26 mouse cellular contexts compared by ENCODE assay signal in the genomic region with DNA sequence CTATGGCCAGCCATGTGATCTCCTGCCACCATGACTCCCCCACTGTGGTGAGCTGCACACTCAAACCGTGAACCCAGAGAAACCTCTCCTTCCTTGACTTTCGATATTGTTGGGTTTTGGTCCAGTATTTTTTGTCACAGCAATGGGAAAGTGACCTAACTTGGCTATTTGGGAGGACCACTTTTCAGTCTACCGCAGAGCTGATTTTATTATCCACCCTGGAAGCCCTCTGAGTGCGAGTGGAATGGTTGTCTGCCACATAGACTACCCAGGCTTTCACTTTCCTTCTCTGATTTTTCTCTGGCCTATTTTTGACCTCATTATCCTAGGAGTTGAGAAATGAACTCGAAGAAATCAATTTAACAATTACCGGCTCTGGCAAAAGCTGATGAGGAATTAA.
"Had no signal": no experiment of that assay in that cellular context is flagged by ENCODE, and none has a peak within 500 bp of the region (broad histone marks: within the 10 kb centered on the region; RNA-seq: fewer than 3 reads in every experiment).

No protein-coding gene starts in this region.

- H3K27me3 ChIP-seq: embryonic facial prominence, embryonic 12.5 days; embryonic facial prominence, embryonic 15.5 days; forebrain, embryonic 12.5 days; forebrain, embryonic 13.5 days; forebrain, embryonic 15.5 days had no signal

- H3K36me3 ChIP-seq: embryonic facial prominence, embryonic 12.5 days; embryonic facial prominence, embryonic 15.5 days; forebrain, embryonic 10.5 days; forebrain, embryonic 12.5 days; forebrain, embryonic 15.5 days had no signal

- H3K4me3 ChIP-seq: embryonic facial prominence, embryonic 12.5 days; embryonic facial prominence, embryonic 15.5 days; erythroblast, embryonic 14.5 days; forebrain, embryonic 10.5 days; forebrain, embryonic 12.5 days; forebrain, embryonic 13.5 days; forebrain, embryonic 15.5 days; gastrocnemius, adult 2 months; heart, adult 2 months had no signal

- H3K9ac ChIP-seq: embryonic facial prominence, embryonic 12.5 days; embryonic facial prominence, embryonic 15.5 days; forebrain, embryonic 12.5 days; forebrain, embryonic 13.5 days; forebrain, embryonic 15.5 days; forebrain, postnatal 0 days had no signal

- ATAC-seq: forebrain, embryonic 13.5 days; forebrain, embryonic 14.5 days; forebrain, embryonic 15.5 days; forebrain, embryonic 16.5 days; forebrain, postnatal 0 days had no signal

- H3K9me3 ChIP-seq: embryonic facial prominence, embryonic 12.5 days; embryonic facial prominence, embryonic 15.5 days; forebrain, embryonic 10.5 days; forebrain, embryonic 12.5 days; forebrain, embryonic 13.5 days; forebrain, embryonic 15.5 days had no signal

- H3K4me2 ChIP-seq: embryonic facial prominence, embryonic 12.5 days; embryonic facial prominence, embryonic 15.5 days; forebrain, embryonic 12.5 days; forebrain, embryonic 13.5 days; forebrain, embryonic 15.5 days; heart, embryonic 11.5 days had no signal

- H3K27ac ChIP-seq: embryonic facial prominence, embryonic 12.5 days; embryonic facial prominence, embryonic 15.5 days; forebrain, embryonic 10.5 days; forebrain, embryonic 12.5 days; forebrain, embryonic 13.5 days; forebrain, embryonic 15.5 days; gastrocnemius, adult 2 months; heart, adult 2 months had no signal

- DNase-seq: cerebellum, adult 8-10 months; cerebellum, adult 9-10 months; cerebellum, adult 9-11 months; cerebellum, postnatal 10 days; cerebellum, postnatal 14 days; cerebellum, postnatal 25 days; cerebellum, postnatal 36 days; embryo, embryonic 11 days; forebrain, postnatal 0 days; gastrocnemius, adult 2 months; gastrocnemius, postnatal 10 days; gastrocnemius, postnatal 14 days; gastrocnemius, postnatal 25 days; gastrocnemius, postnatal 36 days; heart, adult 18-20 months; heart, adult 2 months had no signal
